In genomic region chr6:112696056-112696950, GRCm38 (mm10) we compare ENCODE assay signal across 7 mouse cellular contexts. TPM values are rescaled to one million over a fixed set of nuclear protein-coding genes. Genes with fewer than 3 reads are reported as not detected.
DNase-seq lines count a peak whose midpoint lies in the region; ATAC-seq and TF ChIP-seq lines count a peak whose summit lies in the region.

TSS of gene Rad18 (minus strand) at chr6:112696686.

- no peaks in the 10 kb centered on the region for H3K27me3 ChIP-seq in intestine, postnatal 0 days (replicated peaks; ENCODE audit: control insufficient read depth, insufficient read depth, low read length)
- peaks cover 7% of the 10 kb centered on the region; the same call in 1 of the 2 replicates for H3K27me3 ChIP-seq in limb, embryonic 12.5 days
- H3K27me3 ChIP-seq in midbrain, embryonic 15.5 days (replicated peaks), result no peaks in the 10 kb centered on the region
- H3K27me3 ChIP-seq in spleen, adult 2 months (ENCODE audit: control insufficient read depth, insufficient read depth, low read length), result no peaks in the 10 kb centered on the region

- peaks cover 5% of the 10 kb centered on the region; the same call in 1 of the 2 replicates for H3K4me1 ChIP-seq in intestine, postnatal 0 days (replicated peaks; ENCODE audit: control insufficient read depth, insufficient read depth, low read length)
- H3K4me1 ChIP-seq in limb, embryonic 12.5 days (replicated peaks), result peaks cover 7% of the 10 kb centered on the region
- peaks cover 10% of the 10 kb centered on the region for H3K4me1 ChIP-seq in midbrain, embryonic 15.5 days
- no peaks in the 10 kb centered on the region for H3K4me1 ChIP-seq in spleen, adult 2 months (ENCODE audit: control insufficient read depth, insufficient read depth, insufficient read length)

- H3K9ac ChIP-seq in intestine, postnatal 0 days (ENCODE audit: low read depth, low read length), result peak within 1 kb of the TSS; percentile 68; the same call in 1 of the 2 replicates
- peak within 1 kb of the TSS; percentile 70 for H3K9ac ChIP-seq in limb, embryonic 12.5 days (replicated peaks)
- H3K9ac ChIP-seq in midbrain, embryonic 15.5 days, result peak within 1 kb of the TSS; percentile 54

- no peaks in the 10 kb centered on the region for H3K9me3 ChIP-seq in intestine, postnatal 0 days (ENCODE audit: control insufficient read depth)
- no peaks in the 10 kb centered on the region for H3K9me3 ChIP-seq in limb, embryonic 12.5 days
- no peaks in the 10 kb centered on the region for H3K9me3 ChIP-seq in midbrain, embryonic 15.5 days

- peak; percentile 4; the same call in 1 of the 2 replicates for TF ChIP-seq POLR2A in spleen, adult 2 months (IDR thresholded peaks at IDR 0.05; ENCODE audit: low read depth, low read length)

- peak within 1 kb of the TSS; percentile 81 for H3K4me3 ChIP-seq in intestine, postnatal 0 days (ENCODE audit: low read depth, low read length)
- peak within 1 kb of the TSS; percentile 75 for H3K4me3 ChIP-seq in limb, embryonic 12.5 days (replicated peaks)
- H3K4me3 ChIP-seq in midbrain, embryonic 15.5 days, result peak within 1 kb of the TSS; percentile 83
- peak within 1 kb of the TSS; percentile 67 for H3K4me3 ChIP-seq in spleen, adult 2 months (ENCODE audit: extremely low read depth, insufficient read depth, insufficient read length)

- peak; percentile 90 for ATAC-seq in intestine, postnatal 0 days
- ATAC-seq in limb, embryonic 12.5 days (ENCODE audit: insufficient number of reproducible peaks, insufficient read depth, low FRiP score, low TSS enrichment, low read depth), result peak; percentile 91
- peak; percentile 95 for ATAC-seq in midbrain, embryonic 15.5 days (replicated peaks)

- 0 out of 2 replicates have a peak, but pooled peaks cover 7% of the 10 kb centered on the region for H3K36me3 ChIP-seq in intestine, postnatal 0 days (ENCODE audit: control insufficient read depth, insufficient read depth)
- H3K36me3 ChIP-seq in limb, embryonic 12.5 days, result peaks cover 12% of the 10 kb centered on the region; the same call in 1 of the 2 replicates
- H3K36me3 ChIP-seq in midbrain, embryonic 15.5 days (replicated peaks), result no peaks in the 10 kb centered on the region
- peaks cover 1% of the 10 kb centered on the region; the same call in 1 of the 2 replicates for H3K36me3 ChIP-seq in spleen, adult 2 months (ENCODE audit: control insufficient read depth, insufficient read depth, low read length)

- peak; percentile 90 for DNase-seq in adrenal gland, postnatal 10 days
- DNase-seq in embryo, embryonic 9.5 days (ENCODE audit: extremely low spot score), result peak; percentile 87
- peak; percentile 27 for DNase-seq in gonadal fat pad, adult 2 months (ENCODE audit: low read depth)
- DNase-seq in spleen, adult 2 months (ENCODE audit: low read depth in 1 of 2, low spot score in 2 of 2), result peak; percentile 83 to 84

- H3K27ac ChIP-seq in intestine, postnatal 0 days (ENCODE audit: low read depth, low read length), result peak within 1 kb of the TSS; percentile 47; the same call in 1 of the 2 replicates
- no peak within 1 kb of the TSS for H3K27ac ChIP-seq in limb, embryonic 12.5 days
- H3K27ac ChIP-seq in midbrain, embryonic 15.5 days, result no peak within 1 kb of the TSS
- H3K27ac ChIP-seq in spleen, adult 2 months (ENCODE audit: insufficient read depth, low read length), result peak within 1 kb of the TSS; percentile 86

- WGBS in intestine, postnatal 0 days, result under 1% methylated on average over 77 of the region's 77 CpGs
- WGBS in limb, embryonic 12.5 days, result 1% methylated on average over 77 of the region's 77 CpGs
- under 1% methylated on average over 77 of the region's 77 CpGs for WGBS in midbrain, embryonic 15.5 days
- WGBS in spleen, adult 2 months, result under 1% methylated on average over 77 of the region's 77 CpGs

- peak within 1 kb of the TSS; percentile 81 for H3K4me2 ChIP-seq in intestine, postnatal 0 days (replicated peaks; ENCODE audit: low read depth)
- peak within 1 kb of the TSS; percentile 72 for H3K4me2 ChIP-seq in limb, embryonic 12.5 days
- H3K4me2 ChIP-seq in midbrain, embryonic 15.5 days, result peak within 1 kb of the TSS; percentile 85

- no peak for TF ChIP-seq CTCF in intestine, postnatal 0 days (IDR thresholded peaks at IDR 0.05; ENCODE audit: low read depth)
- TF ChIP-seq CTCF in spleen, adult 2 months (IDR thresholded peaks at IDR 0.05; ENCODE audit: extremely low read depth, insufficient read depth, insufficient read length, insufficient replicate concordance), result no peak

RNA-seq across cellular contexts. Expression of gene Rad18, which starts in this region (rescaled TPM):
- 10 to 100 TPM in 1 of 2 experiments, 1 to 10 TPM in 1; 9.7 to 10.1 TPM for total RNA-seq in adrenal gland, postnatal 10 days (2021)
- polyA plus RNA-seq in gonadal fat pad, adult 2 months (2012; rRNA removed), result 3.5 and 3.8 TPM in 2 replicates
- polyA plus RNA-seq in intestine, postnatal 0 days (2015; fragmentation: Nextera tagmentation; extraction: Ambion mirVana), result 7.2 and 9.3 TPM in 2 replicates
- 46.9 and 48.8 TPM in 2 replicates for polyA plus RNA-seq in limb, embryonic 12.5 days (2016; fragmentation: Nextera tagmentation; extraction: Ambion mirVana)
- polyA plus RNA-seq in midbrain, embryonic 15.5 days (2015; fragmentation: Nextera tagmentation; extraction: Ambion mirVana), result 13.1 and 13.4 TPM in 2 replicates
- 1.8 and 2.0 TPM in 2 replicates for polyA plus RNA-seq in spleen, adult 2 months (2012; rRNA removed)

Comparison
In these comparisons a context has a peak if more than half of its experiments do, and no peak if none do; other contexts are left out.
1. DNase-seq: peak in every context shown above with its lines; median percentile 90 in adrenal gland, postnatal 10 days; 87 in embryo, embryonic 9.5 days; 84 in spleen, adult 2 months; 27 in gonadal fat pad, adult 2 months.
2. H3K27ac ChIP-seq: peak in intestine, postnatal 0 days (single experiment) and spleen, adult 2 months (single experiment); none in limb, embryonic 12.5 days (single experiment) and midbrain, embryonic 15.5 days (single experiment).
3. Peak in every context shown above with its lines, with median percentiles within 50 percentile points of each other: ATAC-seq, H3K4me2 ChIP-seq, H3K4me3 ChIP-seq and H3K9ac ChIP-seq.